Mouse (Mus musculus) left cerebral cortex, postnatal 14 days (tissue): ENCODE measurements around the gene Gcsh. TPM values are rescaled to one million over a fixed set of nuclear protein-coding genes. Genes with fewer than 3 reads are reported as not detected.

Source experiments
- DNase-seq, 2 experiments: peaks; one replicate each; pipeline ENCODE4 v3.0.0; 2021 to 2022; ENCODE audit warnings: low spot score in 2 of 2, mixed read lengths in 1 of 2
- intact Hi-C: fragments of 180-260 bp; cut with DNase I; formaldehyde crosslinking; loops from one replicate; pipeline ENCODE4 v1.15.1; 2025
- total RNA-seq, 2 experiments: library from RNA; stranded (reverse); gene quantifications; 2 replicates each; pipeline ENCODE4 v1.2.3; 2021

Gcsh gene
- total RNA-seq, 2 experiments from 2014 or later: 37.6 to 41.1 TPM

DNA sequence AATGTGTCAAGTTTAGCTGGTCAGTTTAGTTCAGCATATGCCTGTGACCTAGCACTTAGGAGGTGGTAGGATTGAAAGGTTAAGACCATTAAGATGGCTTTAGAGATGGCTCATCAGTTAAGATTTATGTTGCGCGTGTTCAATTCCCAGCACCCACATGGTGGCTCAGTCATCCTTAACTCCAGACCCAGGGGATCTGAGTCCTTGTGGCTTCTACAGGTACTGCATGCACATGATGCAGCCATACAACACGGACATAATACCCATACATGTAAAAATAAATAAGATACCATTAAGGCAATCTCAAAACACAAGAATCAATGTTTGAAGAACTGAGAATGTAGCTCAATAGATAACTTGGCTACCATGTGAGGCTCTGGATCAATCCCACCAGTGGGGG lies 3.5 kb downstream of the Gcsh start:
- intact Hi-C loops: loop anchor here (5.0 kb wide), 1 partner anchor 167 kb away; the partner anchor contains the start of gene Gan
- no peak for DNase-seq

DNA sequence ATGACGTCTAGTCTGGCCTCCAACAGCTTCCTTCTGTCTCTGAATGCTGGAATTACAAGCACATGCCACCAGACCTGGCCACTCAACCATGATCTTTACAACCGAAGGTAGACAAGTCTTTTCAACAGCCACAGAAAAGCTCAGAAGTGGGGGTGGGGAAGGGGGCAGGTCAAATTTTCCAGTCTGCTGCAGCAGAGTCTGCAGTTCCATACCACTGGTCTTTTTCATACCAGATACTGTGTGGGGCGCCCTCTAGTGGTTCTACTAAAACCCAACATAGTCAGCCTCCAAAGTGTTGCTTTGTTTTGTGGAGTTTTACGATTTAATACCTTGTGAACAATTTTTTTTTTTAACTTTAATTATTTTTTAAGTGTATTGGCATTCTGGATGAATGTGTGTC lies 13.2 kb downstream of the Gcsh start:
- peak; percentile 69 to 70 for DNase-seq
- intact Hi-C loops: no loop called here

DNA sequence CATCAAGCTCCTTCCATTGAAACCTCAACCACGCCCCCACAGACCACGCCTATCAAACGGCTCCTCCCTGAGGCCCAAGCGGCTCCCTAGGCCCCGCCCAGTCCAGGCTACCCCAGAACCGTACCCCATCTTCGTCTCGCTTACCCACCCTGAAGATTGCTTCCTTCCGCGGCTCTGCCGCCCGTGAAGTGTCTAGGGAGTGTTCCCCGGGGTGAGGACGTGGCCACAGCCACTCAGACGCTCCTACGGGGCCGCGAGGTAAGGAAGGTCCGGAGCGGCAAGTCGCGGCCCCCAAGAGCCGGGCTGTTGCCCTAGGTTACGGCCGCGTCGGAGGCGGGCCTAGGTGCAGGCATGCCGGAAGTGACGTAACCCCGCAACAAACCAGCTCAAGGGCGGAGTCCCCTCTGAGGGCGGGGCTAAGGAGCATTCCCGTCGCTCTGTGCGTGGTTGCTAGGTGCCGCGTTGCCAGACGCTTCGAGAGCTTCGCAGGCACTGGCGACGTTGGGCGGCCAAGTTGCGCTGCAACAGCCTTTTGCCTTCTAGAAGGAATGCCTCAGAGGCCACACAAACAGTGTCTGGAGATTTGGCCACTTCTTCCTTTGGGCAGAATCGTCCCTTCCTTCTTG lies 14.6 kb downstream of the Gcsh start, which contains the start of gene 1700030J22Rik:
1700030J22Rik (minus strand) TSS at position 329 of the 626 bp plus-strand sequence.
- peak; percentile 98 to 99 for DNase-seq
- intact Hi-C loops: loop anchor here (2.0 kb wide), 1 partner anchor 36 kb away; the partner anchor contains the start of gene Atmin

GRCm38 (mm10) chr8:116978052-116978451 lies 15.3 kb downstream of the Gcsh start:
- DNase-seq: no peak
- intact Hi-C loops: loop anchor here (2.0 kb wide), 1 partner anchor 35 kb away; the partner anchor contains the start of gene Atmin

GRCm38 (mm10) chr8:116975606-116976005 lies 17.7 kb downstream of the Gcsh start:
- intact Hi-C loops: no loop called here

DNA sequence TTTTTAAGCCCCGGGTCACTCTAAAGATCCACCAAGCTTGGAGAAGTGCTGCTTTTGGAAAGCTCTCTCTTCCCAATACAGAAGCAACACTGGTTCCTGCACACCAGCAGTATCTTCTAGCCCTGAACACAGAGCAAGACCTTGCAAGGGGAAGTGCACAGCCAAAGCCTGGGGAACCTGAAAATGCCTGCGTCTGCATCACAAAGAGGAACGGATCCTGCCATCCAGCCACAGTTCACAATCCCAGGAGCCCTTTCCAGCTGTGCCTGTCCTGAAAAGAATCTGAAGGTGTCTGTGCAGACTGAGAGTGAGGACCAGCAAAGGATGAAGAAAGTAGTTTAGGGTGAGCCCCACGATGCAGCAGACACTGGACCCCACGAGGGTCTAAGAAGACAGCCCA lies 18.3 kb downstream of the Gcsh start:
- intact Hi-C loops: no loop called here
- no peak for DNase-seq

More at GRCm38 (mm10) chr8:116975606-116976005, 17.7 kb downstream of the Gcsh start:
- DNase-seq: no peak

DNA sequence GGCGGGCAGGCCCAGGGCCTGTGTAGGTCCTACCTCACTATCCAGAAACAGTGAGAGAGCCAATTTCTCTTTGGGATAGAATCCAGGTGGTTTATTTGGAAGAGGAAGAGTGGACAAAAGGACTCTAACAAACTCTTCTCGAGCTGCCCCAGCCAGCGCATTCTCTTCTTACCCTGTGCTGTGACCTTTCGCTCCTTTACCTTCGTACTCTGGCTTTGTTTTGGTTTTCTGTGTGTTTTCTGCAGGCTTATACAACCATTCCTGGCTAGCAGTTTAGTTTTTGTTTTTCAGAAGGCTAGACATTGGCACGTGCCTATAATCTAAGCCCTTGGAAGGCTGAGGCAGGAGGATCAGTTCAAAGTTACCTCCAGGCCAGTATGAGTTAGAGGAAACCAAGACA lies 23.8 kb downstream of the Gcsh start:
- intact Hi-C loops: no loop called here
- no peak for DNase-seq

- peak; percentile 82 to 91 for DNase-seq
- intact Hi-C loops: no loop called here
These were observed 38.9 kb downstream of the Gcsh start for GRCm38 (mm10) chr8:116954415-116954814.

- DNase-seq: no peak
- intact Hi-C loops: no loop called here
These were observed 40.9 kb downstream of the Gcsh start for GRCm38 (mm10) chr8:116952428-116952827.

DNA sequence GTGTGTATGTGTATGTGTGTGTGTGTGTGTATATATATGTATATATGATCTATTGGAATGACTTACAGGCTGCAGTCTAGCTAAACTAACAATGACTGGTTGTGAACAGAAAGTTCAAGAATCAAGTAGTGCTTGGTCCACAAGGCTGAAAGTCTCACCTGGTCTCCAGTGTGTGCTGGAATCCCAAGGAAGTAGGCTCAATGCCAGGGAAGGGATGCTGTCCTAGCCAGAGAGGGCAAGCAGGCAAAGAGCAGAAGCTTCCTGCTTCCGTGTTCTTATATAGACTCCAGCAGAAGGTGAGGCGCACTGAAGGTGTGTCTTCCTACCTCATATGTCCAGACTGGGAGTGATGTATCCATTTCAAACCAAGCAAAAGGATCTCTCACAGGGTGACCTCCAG lies 41.6 kb downstream of the Gcsh start:
- no peak for DNase-seq
- intact Hi-C loops: no loop called here

DNA sequence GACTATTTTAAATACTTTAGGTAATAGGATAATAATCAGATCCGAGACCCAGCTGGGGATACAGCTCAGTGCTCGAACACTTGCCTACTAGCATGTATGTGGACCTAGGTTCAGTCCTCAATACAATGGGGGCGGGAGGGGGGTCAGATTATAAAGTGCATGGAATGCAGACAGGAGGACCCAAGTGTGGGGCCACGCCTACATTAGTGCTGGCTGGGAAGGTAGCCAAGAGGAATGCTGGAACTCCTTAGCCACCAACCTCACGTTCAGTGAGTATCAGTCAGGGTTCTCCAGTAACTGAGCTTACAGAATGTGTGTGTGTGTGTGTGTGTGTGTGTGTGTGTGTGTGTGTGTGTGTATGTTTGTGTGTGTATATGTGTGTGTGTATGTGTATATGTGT lies 42.0 kb downstream of the Gcsh start:
- DNase-seq: no peak
- intact Hi-C loops: no loop called here

DNA sequence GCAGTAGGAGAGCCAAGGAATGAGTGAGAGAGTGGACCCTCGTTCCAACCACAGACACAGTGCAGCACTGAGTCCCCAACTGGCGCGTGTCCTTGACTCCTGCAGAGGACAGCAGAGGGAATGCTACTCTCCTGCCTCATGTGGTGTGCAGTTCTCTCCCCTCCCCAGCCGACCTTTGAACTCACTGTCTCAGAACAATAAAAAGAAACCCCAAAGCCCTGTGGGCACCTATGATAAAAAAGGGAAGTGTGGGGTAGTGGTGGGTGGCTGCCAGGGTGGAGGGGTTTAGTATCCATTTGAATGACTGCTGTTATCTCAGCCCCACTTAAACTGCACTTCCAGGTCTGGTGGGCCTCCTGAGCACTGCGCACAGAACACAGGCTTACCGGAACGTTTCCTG lies 45.7 kb downstream of the Gcsh start:
- no peak for DNase-seq
- intact Hi-C loops: loop anchor here (10.0 kb wide), 1 partner anchor 527 kb away; no protein-coding TSS in a partner anchor

DNA sequence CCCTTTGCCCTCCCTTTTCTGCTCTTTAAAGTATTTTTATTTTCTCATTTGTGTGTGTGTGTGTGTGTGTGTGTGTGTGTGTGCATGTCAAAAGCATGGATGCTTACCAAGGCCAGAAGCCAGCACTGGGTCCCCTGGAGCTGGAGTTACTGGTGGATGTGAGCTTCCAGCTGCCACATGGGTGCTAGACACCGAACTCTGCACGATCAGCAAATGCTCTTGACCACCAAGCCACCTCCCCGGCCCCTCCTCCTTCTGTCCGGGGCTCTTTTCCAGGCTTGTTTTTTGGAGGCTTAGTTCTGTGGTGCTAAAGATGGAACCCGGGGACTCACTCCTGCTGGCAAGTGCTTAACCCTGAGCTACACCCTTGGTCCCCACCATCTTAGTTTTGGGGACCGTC lies 46.5 kb downstream of the Gcsh start:
- intact Hi-C loops: loop anchor here (10.0 kb wide), 1 partner anchor 528 kb away; no protein-coding TSS in a partner anchor
- DNase-seq: no peak

DNA sequence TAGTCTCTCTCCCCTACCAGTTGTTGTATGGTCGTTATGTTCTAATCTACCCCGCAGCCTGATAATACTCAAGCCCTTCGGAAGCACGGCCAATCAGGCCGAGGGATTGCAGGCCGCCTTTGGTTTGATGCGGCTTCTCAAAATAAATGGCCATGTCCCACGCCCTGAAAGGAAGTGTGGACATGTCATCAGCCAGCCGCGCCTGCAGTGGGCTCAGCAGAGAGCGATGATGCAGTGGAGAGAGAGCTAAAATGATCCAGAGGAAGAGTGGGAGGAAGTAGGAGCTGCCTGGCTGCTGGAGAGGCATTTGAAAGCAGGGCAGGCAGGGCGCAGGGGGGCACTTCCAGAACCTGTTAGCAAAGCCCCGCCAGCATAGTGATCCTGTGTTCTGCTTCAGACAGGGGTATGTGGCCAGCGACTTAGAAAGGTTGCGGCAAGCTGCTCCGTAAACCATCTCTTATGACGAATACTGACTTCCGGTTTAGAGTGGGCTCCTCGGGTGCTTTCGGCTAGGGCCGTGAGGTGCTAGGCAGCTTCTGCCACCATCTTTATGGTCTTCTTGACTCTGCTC lies 47.0 kb downstream of the Gcsh start:
- DNase-seq: peak; percentile 47 to 63
- intact Hi-C loops: loop anchor here (10.0 kb wide), 1 partner anchor 528 kb away; no protein-coding TSS in a partner anchor

GRCm38 (mm10) chr8:116945169-116945910 lies 48.0 kb downstream of the Gcsh start:
- intact Hi-C loops: loop anchor here (10.0 kb wide), 1 partner anchor 529 kb away; no protein-coding TSS in a partner anchor
- DNase-seq: no peak

DNA sequence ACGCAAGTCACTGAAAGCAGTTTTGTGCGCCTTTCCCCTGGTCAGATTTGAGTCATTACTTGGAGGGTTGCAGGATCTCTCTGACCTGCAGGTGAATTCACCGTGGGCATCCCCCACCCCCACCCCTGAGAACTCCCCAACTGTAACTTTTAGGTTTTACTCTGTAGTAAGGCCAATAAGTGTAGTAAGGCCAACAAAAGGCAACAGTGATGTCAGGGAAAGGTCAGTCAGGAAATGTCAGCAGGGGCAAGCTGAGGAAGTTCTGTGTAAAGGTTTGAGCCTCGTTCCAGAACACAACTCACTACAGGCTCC lies 49.0 kb downstream of the Gcsh start:
- intact Hi-C loops: loop anchor here (10.0 kb wide), 1 partner anchor 530 kb away; no protein-coding TSS in a partner anchor
- no peak for DNase-seq

GRCm38 (mm10) chr8:116943555-116944384 lies 49.6 kb downstream of the Gcsh start:
- intact Hi-C loops: loop anchor here (2.0 to 10.0 kb wide), 2 partner anchors 35 to 531 kb away; partner anchors contain the start of gene 1700030J22Rik
- DNase-seq: peak in 1 of 2 experiments; percentile 30

- peak; percentile 79 to 86 for DNase-seq
- intact Hi-C loops: loop anchor here (2.0 to 10.0 kb wide), 2 partner anchors 36 to 532 kb away; partner anchors contain the start of gene 1700030J22Rik
These were observed 50.2 kb downstream of the Gcsh start, which contains the start of gene Atmin for GRCm38 (mm10) chr8:116943161-116943554. TSS of gene Atmin (plus strand) at chr8:116943393.
